In genomic region chr10:80341491-80342304, GRCm38 (mm10) we compare ENCODE assay signal across 9 mouse cellular contexts. TPM values are rescaled to one million over a fixed set of nuclear protein-coding genes. Genes with fewer than 3 reads are reported as not detected.
DNase-seq lines count a peak whose midpoint lies in the region; ATAC-seq and TF ChIP-seq lines count a peak whose summit lies in the region.
"Had no signal": no experiment of that assay in that cellular context is flagged by ENCODE, and none has a peak within 500 bp of the region (broad histone marks: within the 10 kb centered on the region; RNA-seq: fewer than 3 reads in every experiment).

No protein-coding gene starts in this region.

- no peaks in the 10 kb centered on the region for H3K36me3 ChIP-seq in heart, postnatal 0 days (replicated peaks; ENCODE audit: control insufficient read depth, insufficient read depth, low read length)
- H3K36me3 ChIP-seq in limb, embryonic 13.5 days: no peaks in the 10 kb centered on the region
- no peaks in the 10 kb centered on the region for H3K36me3 ChIP-seq in neural tube, embryonic 13.5 days

- peaks cover 16% of the 10 kb centered on the region for H3K4me1 ChIP-seq in heart, postnatal 0 days (ENCODE audit: control insufficient read depth, insufficient read depth)
- H3K4me1 ChIP-seq in embryonic fibroblast, embryonic 13.5 days (ENCODE audit: control insufficient read depth, insufficient read depth, low read length): peaks cover 9% of the 10 kb centered on the region; the same call in 1 of the 2 replicates
- peaks cover 35% of the 10 kb centered on the region for H3K4me1 ChIP-seq in limb, embryonic 13.5 days
- peaks cover 31% of the 10 kb centered on the region for H3K4me1 ChIP-seq in neural tube, embryonic 13.5 days (replicated peaks)

- peaks cover 51% of the 10 kb centered on the region for H3K27me3 ChIP-seq in heart, postnatal 0 days (ENCODE audit: control insufficient read depth, insufficient read depth, low read length)
- H3K27me3 ChIP-seq in limb, embryonic 13.5 days: peaks cover 78% of the 10 kb centered on the region
- H3K27me3 ChIP-seq in neural tube, embryonic 13.5 days: peaks cover 83% of the 10 kb centered on the region
- H3K27me3 ChIP-seq: Patski had no signal

- no peak for TF ChIP-seq EP300 in heart, postnatal 0 days (IDR thresholded peaks at IDR 0.05; ENCODE audit: low read depth)

- TF ChIP-seq POLR2A in embryonic fibroblast, embryonic 13.5 days (IDR thresholded peaks at IDR 0.05; ENCODE audit: low read depth, low read length): 0 out of 2 replicates have a peak, but pooled peaks have one; percentile 20

- H3K27ac ChIP-seq in heart, postnatal 0 days (ENCODE audit: low read depth): no peak overlapping the region
- H3K27ac ChIP-seq in embryonic fibroblast, embryonic 13.5 days (ENCODE audit: insufficient read depth, low read length): no peak overlapping the region
- no peak overlapping the region for H3K27ac ChIP-seq in limb, embryonic 13.5 days
- no peak overlapping the region for H3K27ac ChIP-seq in neural tube, embryonic 13.5 days (replicated peaks)

- ATAC-seq in heart, postnatal 0 days (ENCODE audit: insufficient read depth, low read depth): no peak
- ATAC-seq in limb, embryonic 13.5 days (ENCODE audit: low FRiP score, low read depth): no peak
- ATAC-seq in neural tube, embryonic 13.5 days (ENCODE audit: low read depth): no peak

- DNase-seq in heart, postnatal 0 days (ENCODE audit: low spot score): no peak
- no peak for DNase-seq in heart, postnatal 4 days
- DNase-seq in frontal cortex, postnatal 25 days (ENCODE audit: low spot score in 2 of 2): no peak
- no peak for DNase-seq in urinary bladder, postnatal 36 days (ENCODE audit: low spot score in 2 of 2)
- no peak for DNase-seq in adrenal gland, adult 8-10 months

- peak overlapping the region; percentile 16; the same call in 1 of the 2 replicates for H3K4me3 ChIP-seq in heart, postnatal 0 days (ENCODE audit: low read depth, low read length)
- H3K4me3 ChIP-seq in embryonic fibroblast, embryonic 13.5 days (ENCODE audit: insufficient read depth, low read length): no peak overlapping the region
- peak overlapping the region; percentile 36 for H3K4me3 ChIP-seq in limb, embryonic 13.5 days
- peak overlapping the region; percentile 30 for H3K4me3 ChIP-seq in neural tube, embryonic 13.5 days

- H3K9ac ChIP-seq in heart, postnatal 0 days (replicated peaks; ENCODE audit: low read depth, low read length): no peak overlapping the region
- no peak overlapping the region for H3K9ac ChIP-seq in limb, embryonic 13.5 days
- H3K9ac ChIP-seq in neural tube, embryonic 13.5 days: peak overlapping the region; percentile 43; the same call in 1 of the 2 replicates

- 11% methylated on average over 47 of the region's 47 CpGs for WGBS in heart, postnatal 0 days
- WGBS in limb, embryonic 13.5 days: 2% methylated on average over 47 of the region's 47 CpGs
- 2% methylated on average over 47 of the region's 47 CpGs for WGBS in neural tube, embryonic 13.5 days

- TF ChIP-seq CTCF in heart, postnatal 0 days (IDR thresholded peaks at IDR 0.05; ENCODE audit: low read depth): no peak
- TF ChIP-seq CTCF in embryonic fibroblast, embryonic 13.5 days (IDR thresholded peaks at IDR 0.05; ENCODE audit: borderline replicate concordance, insufficient read depth, low read length): no peak

- H3K9me3 ChIP-seq in heart, postnatal 0 days (replicated peaks; ENCODE audit: control insufficient read depth, low read length): no peaks in the 10 kb centered on the region
- H3K9me3 ChIP-seq in limb, embryonic 13.5 days: no peaks in the 10 kb centered on the region
- H3K9me3 ChIP-seq in neural tube, embryonic 13.5 days: no peaks in the 10 kb centered on the region

- peak overlapping the region; percentile 41; the same call in 1 of the 2 replicates for H3K4me2 ChIP-seq in heart, postnatal 0 days (ENCODE audit: low read depth, low read length)
- peak overlapping the region; percentile 59 for H3K4me2 ChIP-seq in limb, embryonic 13.5 days (replicated peaks)
- H3K4me2 ChIP-seq in neural tube, embryonic 13.5 days: peak overlapping the region; percentile 52

RNA-seq across cellular contexts. Expression of gene Adamtsl5, which starts 6.5 kb away (rescaled TPM):
- total RNA-seq in heart, postnatal 0 days (2014; rRNA removed; ENCODE audit: low replicate concordance): 18.5 and 34.6 TPM in 2 replicates
- 12.6 and 14.6 TPM in 2 replicates for polyA plus RNA-seq in heart, postnatal 0 days (2015; fragmentation: Nextera tagmentation; extraction: Ambion mirVana)
- total RNA-seq in heart, postnatal 4 days (2021): 10 to 100 TPM; 32.8 to 34.2 TPM
- polyA plus RNA-seq in embryonic fibroblast, embryonic 13.5 days (2011; ENCODE audit: insufficient read length, low read depth, missing spikeins): 22.9 and 30.1 TPM in 2 replicates
- 2.0 and 2.4 TPM in 2 replicates for polyA plus RNA-seq in limb, embryonic 13.5 days (2015; fragmentation: Nextera tagmentation; extraction: Ambion mirVana)
- 1.6 and 1.8 TPM in 2 replicates for polyA plus RNA-seq in neural tube, embryonic 13.5 days (2015; fragmentation: Nextera tagmentation; extraction: Ambion mirVana)
- total RNA-seq in adrenal gland, adult 8-10 months (2022): 10 to 100 TPM in 2 of 4 experiments, 1 to 10 TPM in 2; 9.2 to 11.1 (median 10.3) TPM

RNA-seq across cellular contexts. Expression of gene Reep6, which starts 11.9 kb away (rescaled TPM):
- total RNA-seq in heart, postnatal 0 days (2014; rRNA removed; ENCODE audit: low replicate concordance): not detected in 2 replicates
- 0.85 and 1.0 TPM in 2 replicates for polyA plus RNA-seq in heart, postnatal 0 days (2015; fragmentation: Nextera tagmentation; extraction: Ambion mirVana)
- total RNA-seq in heart, postnatal 4 days (2021): 1 to 10 TPM; 1.6 to 1.8 TPM
- polyA plus RNA-seq in embryonic fibroblast, embryonic 13.5 days (2011; ENCODE audit: insufficient read length, low read depth, missing spikeins): 1.5 and 1.7 TPM in 2 replicates
- polyA plus RNA-seq in limb, embryonic 13.5 days (2015; fragmentation: Nextera tagmentation; extraction: Ambion mirVana): 6.1 and 6.3 TPM in 2 replicates
- polyA plus RNA-seq in neural tube, embryonic 13.5 days (2015; fragmentation: Nextera tagmentation; extraction: Ambion mirVana): 3.3 and 4.5 TPM in 2 replicates
- 1 to 10 TPM; 5.1 to 6.6 (median 5.9) TPM for total RNA-seq in adrenal gland, adult 8-10 months (2022)

RNA-seq across cellular contexts. Expression of gene Pcsk4, which starts 12.4 kb away (rescaled TPM):
- total RNA-seq in heart, postnatal 0 days (2014; rRNA removed; ENCODE audit: low replicate concordance): not detected in 2 replicates
- polyA plus RNA-seq in heart, postnatal 0 days (2015; fragmentation: Nextera tagmentation; extraction: Ambion mirVana): 2.0 and 2.1 TPM in 2 replicates
- 1 to 10 TPM; 1.3 to 2.0 TPM for total RNA-seq in heart, postnatal 4 days (2021)
- 0.42 and 0.81 TPM in 2 replicates for polyA plus RNA-seq in embryonic fibroblast, embryonic 13.5 days (2011; ENCODE audit: insufficient read length, low read depth, missing spikeins)
- 4.8 and 6.5 TPM in 2 replicates for polyA plus RNA-seq in limb, embryonic 13.5 days (2015; fragmentation: Nextera tagmentation; extraction: Ambion mirVana)
- polyA plus RNA-seq in neural tube, embryonic 13.5 days (2015; fragmentation: Nextera tagmentation; extraction: Ambion mirVana): 2.9 and 3.6 TPM in 2 replicates
- total RNA-seq in adrenal gland, adult 8-10 months (2022): 1 to 10 TPM; 3.5 to 8.2 (median 5.8) TPM

RNA-seq across cellular contexts. Expression of gene Plk5, which starts 14.6 kb away (rescaled TPM):
- 1.7 TPM in 1 of 2 replicates, not detected in the other for total RNA-seq in heart, postnatal 0 days (2014; rRNA removed; ENCODE audit: low replicate concordance)
- polyA plus RNA-seq in heart, postnatal 0 days (2015; fragmentation: Nextera tagmentation; extraction: Ambion mirVana): 0.05 TPM in 2 replicates
- total RNA-seq in heart, postnatal 4 days (2021): not detected
- not detected in 2 replicates for polyA plus RNA-seq in embryonic fibroblast, embryonic 13.5 days (2011; ENCODE audit: insufficient read length, low read depth, missing spikeins)
- polyA plus RNA-seq in limb, embryonic 13.5 days (2015; fragmentation: Nextera tagmentation; extraction: Ambion mirVana): 1.2 and 2.2 TPM in 2 replicates
- 1.0 and 1.5 TPM in 2 replicates for polyA plus RNA-seq in neural tube, embryonic 13.5 days (2015; fragmentation: Nextera tagmentation; extraction: Ambion mirVana)
- total RNA-seq in adrenal gland, adult 8-10 months (2022): 1 to 10 TPM in 1 of 4 experiments, under 1 TPM in 3; 0.21 to 1.3 (median 0.41) TPM

RNA-seq across cellular contexts. Expression of gene 2310011J03Rik, which starts 21.4 kb away (rescaled TPM):
- total RNA-seq in heart, postnatal 0 days (2014; rRNA removed; ENCODE audit: low replicate concordance): 13.5 and 41.4 TPM in 2 replicates
- 35.2 and 37.4 TPM in 2 replicates for polyA plus RNA-seq in heart, postnatal 0 days (2015; fragmentation: Nextera tagmentation; extraction: Ambion mirVana)
- total RNA-seq in heart, postnatal 4 days (2021): 10 to 100 TPM; 16.9 TPM
- polyA plus RNA-seq in embryonic fibroblast, embryonic 13.5 days (2011; ENCODE audit: insufficient read length, low read depth, missing spikeins): 16.4 and 18.6 TPM in 2 replicates
- 50.7 and 51.2 TPM in 2 replicates for polyA plus RNA-seq in limb, embryonic 13.5 days (2015; fragmentation: Nextera tagmentation; extraction: Ambion mirVana)
- polyA plus RNA-seq in neural tube, embryonic 13.5 days (2015; fragmentation: Nextera tagmentation; extraction: Ambion mirVana): 27.9 and 30.7 TPM in 2 replicates
- 10 to 100 TPM; 34.7 to 40.0 (median 35.4) TPM for total RNA-seq in adrenal gland, adult 8-10 months (2022)
